Mouse (Mus musculus): Measurements from ENCODE around the gene Tpo.

DNA sequence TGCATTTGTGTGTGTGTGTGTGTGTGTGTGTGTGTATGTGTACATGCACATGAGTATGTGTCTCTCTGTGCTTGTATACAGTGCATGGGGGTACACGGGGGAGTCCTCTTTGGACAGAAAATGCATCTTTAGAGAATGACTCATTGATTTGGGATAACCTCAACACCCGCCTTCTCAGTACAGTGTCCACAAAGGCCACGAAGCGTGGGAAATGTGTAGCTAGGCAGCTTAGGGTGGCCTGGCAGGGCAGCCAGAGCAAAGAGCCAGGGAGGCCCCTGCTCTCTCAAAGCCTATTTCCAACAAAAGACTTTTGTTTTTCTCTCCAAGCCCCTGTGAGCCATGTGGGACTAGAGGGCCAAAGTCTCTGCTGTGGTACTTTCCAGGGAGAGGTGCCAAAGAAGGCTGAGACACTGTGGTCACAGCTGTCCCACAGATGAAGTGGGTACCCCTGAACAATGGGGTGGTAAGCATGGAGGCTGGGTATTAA is 95.8 kb downstream of the Tpo start:
- TF ChIP-seq POLR2A (IDR thresholded peaks at IDR 0.05; ENCODE audit: control insufficient read depth, low read depth, low read length) = no peak
- TF ChIP-seq CTCF (IDR thresholded peaks at IDR 0.05; ENCODE audit: control insufficient read depth, insufficient read depth, insufficient replicate concordance, low read depth, low read length) = no peak
